Mouse (Mus musculus): ENCODE results near the gene Dusp12. TPM values are rescaled to one million over a fixed set of nuclear protein-coding genes. Genes with fewer than 3 reads are reported as not detected.

The Dusp12 gene
- polyA plus RNA-seq, 1 experiment from 2014 or later = 34.6 TPM

- no peak overlapping the region for H3K4me3 ChIP-seq
- WGBS = 84% methylated on average over 13 of the region's 13 CpGs
These were observed 30.1 kb downstream of the Dusp12 start for GRCm38 (mm10) chr1:170855056-170855760.

GRCm38 (mm10) chr1:170853604-170854003, 31.7 kb downstream of the Dusp12 start:
- H3K4me3 ChIP-seq = no peak overlapping the region
- H3K9me3 ChIP-seq = no peaks in the 10 kb centered on the region
- no peak overlapping the region for H3K4me2 ChIP-seq (replicated peaks)
- H3K36me3 ChIP-seq = peaks cover 14% of the 10 kb centered on the region; the same call in 1 of the 2 replicates
- ATAC-seq (ENCODE audit: low FRiP score, low read depth) = no peak
- H3K9ac ChIP-seq (replicated peaks) = no peak overlapping the region
- no peak overlapping the region for H3K27ac ChIP-seq (replicated peaks)
- no peaks in the 10 kb centered on the region for H3K4me1 ChIP-seq
- 98% methylated on average over 3 of the region's 3 CpGs for WGBS
- H3K27me3 ChIP-seq = no peaks in the 10 kb centered on the region

More at GRCm38 (mm10) chr1:170855056-170855760, 30.1 kb downstream of the Dusp12 start:
- no peak overlapping the region for H3K27ac ChIP-seq (replicated peaks)
- no peak overlapping the region for H3K4me2 ChIP-seq (replicated peaks)
- ATAC-seq (ENCODE audit: low FRiP score, low read depth) = no peak
- no peaks in the 10 kb centered on the region for H3K27me3 ChIP-seq
- no peaks in the 10 kb centered on the region for H3K9me3 ChIP-seq
- peaks cover 11% of the 10 kb centered on the region; the same call in 1 of the 2 replicates for H3K36me3 ChIP-seq
- H3K4me1 ChIP-seq = no peaks in the 10 kb centered on the region
- H3K9ac ChIP-seq (replicated peaks) = no peak overlapping the region

GRCm38 (mm10) chr1:170850637-170851624, 34.4 kb downstream of the Dusp12 start:
- H3K9ac ChIP-seq (replicated peaks) = no peak overlapping the region
- ATAC-seq (ENCODE audit: low FRiP score, low read depth) = no peak
- H3K36me3 ChIP-seq = peaks cover 14% of the 10 kb centered on the region; the same call in 1 of the 2 replicates
- no peak overlapping the region for H3K4me2 ChIP-seq (replicated peaks)
- WGBS = 90% methylated on average over 23 of the region's 23 CpGs
- no peaks in the 10 kb centered on the region for H3K9me3 ChIP-seq
- no peak overlapping the region for H3K4me3 ChIP-seq
- H3K27me3 ChIP-seq = no peaks in the 10 kb centered on the region
- no peak overlapping the region for H3K27ac ChIP-seq (replicated peaks)
- no peaks in the 10 kb centered on the region for H3K4me1 ChIP-seq

GRCm38 (mm10) chr1:170850007-170850406, 35.3 kb downstream of the Dusp12 start:
- ATAC-seq (ENCODE audit: low FRiP score, low read depth) = no peak
- Histone ChIP-seq H3K4me2 (replicated peaks) (no peak overlapping the region), H3K9me3 (no peaks in the 10 kb centered on the region), H3K9ac (replicated peaks) (no peak overlapping the region), H3K27me3 (no peaks in the 10 kb centered on the region), H3K4me1 (no peaks in the 10 kb centered on the region), H3K36me3 (peaks cover 14% of the 10 kb centered on the region; the same call in 1 of the 2 replicates), H3K27ac (replicated peaks) (no peak overlapping the region), H3K4me3 (no peak overlapping the region)
- WGBS = 93% methylated on average over 2 of the region's 2 CpGs

- Histone ChIP-seq H3K27ac (replicated peaks) (no peak overlapping the region), H3K27me3 (no peaks in the 10 kb centered on the region), H3K4me1 (no peaks in the 10 kb centered on the region), H3K4me3 (no peak overlapping the region), H3K9ac (replicated peaks) (no peak overlapping the region), H3K4me2 (replicated peaks) (no peak overlapping the region), H3K36me3 (peaks cover 8% of the 10 kb centered on the region; the same call in 1 of the 2 replicates), H3K9me3 (no peaks in the 10 kb centered on the region)
- WGBS = 41% methylated on average over 10 of the region's 10 CpGs
- no peak for ATAC-seq (ENCODE audit: low FRiP score, low read depth)
These were observed 39.7 kb downstream of the Dusp12 start for GRCm38 (mm10) chr1:170845448-170846307.

- no peak overlapping the region for H3K27ac ChIP-seq (replicated peaks)
- 58% methylated on average over 8 of the region's 8 CpGs for WGBS
- H3K9me3 ChIP-seq = no peaks in the 10 kb centered on the region
- no peak for ATAC-seq (ENCODE audit: low FRiP score, low read depth)
- no peak overlapping the region for H3K9ac ChIP-seq (replicated peaks)
- H3K4me2 ChIP-seq (replicated peaks) = no peak overlapping the region
- H3K27me3 ChIP-seq = no peaks in the 10 kb centered on the region
- no peaks in the 10 kb centered on the region for H3K36me3 ChIP-seq
- H3K4me3 ChIP-seq = no peak overlapping the region
- no peaks in the 10 kb centered on the region for H3K4me1 ChIP-seq
These were observed 41.0 kb downstream of the Dusp12 start for GRCm38 (mm10) chr1:170844380-170844779.

- no peak overlapping the region for H3K27ac ChIP-seq (replicated peaks)
- H3K9me3 ChIP-seq = no peaks in the 10 kb centered on the region
- no peak overlapping the region for H3K9ac ChIP-seq (replicated peaks)
- no peak for ATAC-seq (ENCODE audit: low FRiP score, low read depth)
- H3K36me3 ChIP-seq = 0 out of 2 replicates have a peak, but pooled peaks cover 2% of the 10 kb centered on the region
- H3K27me3 ChIP-seq = no peaks in the 10 kb centered on the region
- no peak overlapping the region for H3K4me3 ChIP-seq
- no peaks in the 10 kb centered on the region for H3K4me1 ChIP-seq
- H3K4me2 ChIP-seq (replicated peaks) = no peak overlapping the region
These were observed 45.7 kb downstream of the Dusp12 start for GRCm38 (mm10) chr1:170839685-170840084.

- Histone ChIP-seq H3K27me3 (no peaks in the 10 kb centered on the region), H3K27ac (replicated peaks) (no peak overlapping the region), H3K4me2 (replicated peaks) (no peak overlapping the region), H3K4me1 (no peaks in the 10 kb centered on the region), H3K4me3 (no peak overlapping the region), H3K9me3 (no peaks in the 10 kb centered on the region), H3K9ac (replicated peaks) (no peak overlapping the region), H3K36me3 (peaks cover 10% of the 10 kb centered on the region; the same call in 1 of the 2 replicates)
- 74% methylated on average over 9 of the region's 9 CpGs for WGBS
- ATAC-seq (ENCODE audit: low FRiP score, low read depth) = no peak
These were observed 50.6 kb downstream of the Dusp12 start for GRCm38 (mm10) chr1:170834756-170835155.

GRCm38 (mm10) chr1:170829781-170830180, 55.6 kb downstream of the Dusp12 start:
- Histone ChIP-seq H3K36me3 (peaks cover 9% of the 10 kb centered on the region; the same call in 1 of the 2 replicates), H3K4me3 (no peak overlapping the region), H3K27me3 (no peaks in the 10 kb centered on the region), H3K9me3 (no peaks in the 10 kb centered on the region), H3K27ac (replicated peaks) (no peak overlapping the region), H3K9ac (replicated peaks) (no peak overlapping the region), H3K4me2 (replicated peaks) (no peak overlapping the region), H3K4me1 (no peaks in the 10 kb centered on the region)
- ATAC-seq (ENCODE audit: low FRiP score, low read depth) = no peak
- WGBS = 92% methylated on average over 1 of the region's 1 CpGs

- no peak overlapping the region for H3K27ac ChIP-seq (replicated peaks)
- no peaks in the 10 kb centered on the region for H3K27me3 ChIP-seq
- H3K9ac ChIP-seq (replicated peaks) = no peak overlapping the region
- H3K4me2 ChIP-seq (replicated peaks) = no peak overlapping the region
- H3K4me3 ChIP-seq = no peak overlapping the region
- H3K36me3 ChIP-seq = peaks cover 5% of the 10 kb centered on the region; the same call in 1 of the 2 replicates
- H3K4me1 ChIP-seq = no peaks in the 10 kb centered on the region
- 96% methylated on average over 6 of the region's 6 CpGs for WGBS
- no peaks in the 10 kb centered on the region for H3K9me3 ChIP-seq
- ATAC-seq (ENCODE audit: low FRiP score, low read depth) = no peak
These were observed 56.0 kb downstream of the Dusp12 start for GRCm38 (mm10) chr1:170829344-170829743.

All from midbrain, embryonic 12.5 days (tissue).